8 mouse cellular contexts compared by ENCODE assay signal in genomic region chr10:18318916-18319481, GRCm38 (mm10). TPM values are rescaled to one million over a fixed set of nuclear protein-coding genes. Genes with fewer than 3 reads are reported as not detected.
DNase-seq lines count a peak whose midpoint lies in the region; ATAC-seq and TF ChIP-seq lines count a peak whose summit lies in the region.

Nhsl1 (plus strand) TSS chr10:18318985.

- peak; percentile 48 for TF ChIP-seq CTCF in kidney, adult 2 months (conservative IDR thresholded peaks at IDR 0.05; ENCODE audit: insufficient read depth, insufficient read length, low read depth, low read length)
- peak; percentile 67 for TF ChIP-seq CTCF in midbrain, postnatal 0 days (IDR thresholded peaks at IDR 0.05)
- TF ChIP-seq CTCF in testis, adult 2 months (IDR thresholded peaks at IDR 0.05; ENCODE audit: control insufficient read depth, insufficient read depth, insufficient replicate concordance, low read depth, low read length) = no peak

- H3K4me2 ChIP-seq in midbrain, postnatal 0 days (ENCODE audit: low read depth, low read length, poor library complexity, severe bottlenecking) = peak within 1 kb of the TSS; percentile 99

- H3K36me3 ChIP-seq in embryonic facial prominence, embryonic 10.5 days (replicated peaks) = no peaks in the 10 kb centered on the region
- no peaks in the 10 kb centered on the region for H3K36me3 ChIP-seq in kidney, adult 2 months (ENCODE audit: control insufficient read depth, insufficient read depth, low read length)
- no peaks in the 10 kb centered on the region for H3K36me3 ChIP-seq in midbrain, postnatal 0 days (ENCODE audit: insufficient read depth, low read length)
- H3K36me3 ChIP-seq in testis, adult 2 months (ENCODE audit: control insufficient read depth, insufficient read depth, low read length) = no peaks in the 10 kb centered on the region

- peak within 1 kb of the TSS; percentile 95 for H3K27ac ChIP-seq in embryonic facial prominence, embryonic 10.5 days (replicated peaks)
- H3K27ac ChIP-seq in kidney, adult 2 months (ENCODE audit: insufficient read depth, low read depth, low read length) = peak within 1 kb of the TSS; percentile 36; the same call in 1 of the 2 replicates
- peak within 1 kb of the TSS; percentile 47; the same call in 1 of the 2 replicates for H3K27ac ChIP-seq in midbrain, postnatal 0 days (ENCODE audit: low read depth, low read length)
- no peak within 1 kb of the TSS for H3K27ac ChIP-seq in testis, adult 2 months (ENCODE audit: control insufficient read depth, insufficient read depth, low read depth, low read length)

- no peak for TF ChIP-seq POLR2A in kidney, adult 2 months (IDR thresholded peaks at IDR 0.05; ENCODE audit: low read depth, low read length)
- no peak for TF ChIP-seq POLR2A in testis, adult 2 months (IDR thresholded peaks at IDR 0.05; ENCODE audit: control insufficient read depth, low read depth, low read length)

- H3K9ac ChIP-seq in midbrain, postnatal 0 days (replicated peaks; ENCODE audit: low read length, poor library complexity, severe bottlenecking) = peak within 1 kb of the TSS; percentile 64

- peak within 1 kb of the TSS; percentile 87 for H3K4me3 ChIP-seq in embryonic facial prominence, embryonic 10.5 days
- H3K4me3 ChIP-seq in kidney, adult 2 months (ENCODE audit: insufficient read depth, low read depth, low read length) = peak within 1 kb of the TSS; percentile 80
- H3K4me3 ChIP-seq in midbrain, postnatal 0 days (ENCODE audit: low read depth, low read length) = peak within 1 kb of the TSS; percentile 80
- H3K4me3 ChIP-seq in testis, adult 2 months (ENCODE audit: control insufficient read depth, low read depth, low read length) = peak within 1 kb of the TSS; percentile 76

- peaks cover 5% of the 10 kb centered on the region for H3K27me3 ChIP-seq in embryonic facial prominence, embryonic 10.5 days (replicated peaks; ENCODE audit: low read depth, poor library complexity, severe bottlenecking)
- H3K27me3 ChIP-seq in kidney, adult 2 months (replicated peaks; ENCODE audit: control insufficient read depth, insufficient read depth, low read length) = no peaks in the 10 kb centered on the region
- H3K27me3 ChIP-seq in midbrain, postnatal 0 days (ENCODE audit: insufficient read depth, low read length) = peaks cover 13% of the 10 kb centered on the region
- H3K27me3 ChIP-seq in testis, adult 2 months (ENCODE audit: control insufficient read depth, insufficient read depth, low read length) = no peaks in the 10 kb centered on the region

- WGBS in embryonic facial prominence, embryonic 10.5 days = under 1% methylated on average over 63 of the region's 63 CpGs
- WGBS in kidney, adult 2 months = under 1% methylated on average over 63 of the region's 63 CpGs
- 1% methylated on average over 58 of the region's 63 CpGs for WGBS in midbrain, postnatal 0 days

- H3K9me3 ChIP-seq in embryonic facial prominence, embryonic 10.5 days = no peaks in the 10 kb centered on the region
- no peaks in the 10 kb centered on the region for H3K9me3 ChIP-seq in midbrain, postnatal 0 days (ENCODE audit: low read length)

- DNase-seq in cerebellum, adult 11-12 months = peak; percentile 13
- no peak for DNase-seq in cerebellum, adult 8-10 months
- peak; percentile 80 for DNase-seq in embryonic facial prominence, embryonic 10.5 days (ENCODE audit: low spot score)
- DNase-seq in heart, adult 8-10 months (ENCODE audit: low spot score) = peak; percentile 49
- DNase-seq in kidney, adult 2 months = peak; percentile 80
- peak; percentile 44 for DNase-seq in liver
- DNase-seq in midbrain, postnatal 0 days (ENCODE audit: low spot score) = peak; percentile 44

- peaks cover 38% of the 10 kb centered on the region for H3K4me1 ChIP-seq in embryonic facial prominence, embryonic 10.5 days
- peaks cover 4% of the 10 kb centered on the region; the same call in 1 of the 2 replicates for H3K4me1 ChIP-seq in kidney, adult 2 months (ENCODE audit: control insufficient read depth, insufficient read depth, low read length)
- no peaks in the 10 kb centered on the region; the same call in 1 of the 2 replicates for H3K4me1 ChIP-seq in midbrain, postnatal 0 days (ENCODE audit: insufficient read depth, low read length)
- peaks cover 6% of the 10 kb centered on the region for H3K4me1 ChIP-seq in testis, adult 2 months (ENCODE audit: control insufficient read depth, insufficient read depth, low read length)

- peak; percentile 73 for ATAC-seq in midbrain, postnatal 0 days (ENCODE audit: low FRiP score)

RNA-seq across cellular contexts. Expression of gene Nhsl1, which starts in this region (rescaled TPM):
- 12.6 and 12.9 TPM in 2 replicates for polyA plus RNA-seq in embryonic facial prominence, embryonic 10.5 days (2016; fragmentation: Nextera tagmentation; extraction: Ambion mirVana)
- 10 to 100 TPM; 16.9 to 26.5 (median 20.6) TPM for total RNA-seq in heart, adult 8-10 months (2022)
- 10.4 and 11.7 TPM in 2 replicates for polyA plus RNA-seq in kidney, adult 2 months (2012; rRNA removed)
- 16.0 and 18.0 TPM in 2 replicates for total RNA-seq in midbrain, postnatal 0 days (2014; rRNA removed)
- polyA plus RNA-seq in midbrain, postnatal 0 days (2015; fragmentation: Nextera tagmentation; extraction: Ambion mirVana) = 6.7 and 7.2 TPM in 2 replicates
- polyA plus RNA-seq in testis, adult 2 months (2012; rRNA removed) = 11.7 and 11.9 TPM in 2 replicates
